Mouse (Mus musculus) brain, adult 2 months (tissue): ENCODE results near the gene Sema3b.

Source experiments
- DNase-seq: peaks from one replicate; pipeline ENCODE4 v3.0.0; 2011; ENCODE audit warnings: low read depth, low spot score

Gene Sema3b

DNA sequence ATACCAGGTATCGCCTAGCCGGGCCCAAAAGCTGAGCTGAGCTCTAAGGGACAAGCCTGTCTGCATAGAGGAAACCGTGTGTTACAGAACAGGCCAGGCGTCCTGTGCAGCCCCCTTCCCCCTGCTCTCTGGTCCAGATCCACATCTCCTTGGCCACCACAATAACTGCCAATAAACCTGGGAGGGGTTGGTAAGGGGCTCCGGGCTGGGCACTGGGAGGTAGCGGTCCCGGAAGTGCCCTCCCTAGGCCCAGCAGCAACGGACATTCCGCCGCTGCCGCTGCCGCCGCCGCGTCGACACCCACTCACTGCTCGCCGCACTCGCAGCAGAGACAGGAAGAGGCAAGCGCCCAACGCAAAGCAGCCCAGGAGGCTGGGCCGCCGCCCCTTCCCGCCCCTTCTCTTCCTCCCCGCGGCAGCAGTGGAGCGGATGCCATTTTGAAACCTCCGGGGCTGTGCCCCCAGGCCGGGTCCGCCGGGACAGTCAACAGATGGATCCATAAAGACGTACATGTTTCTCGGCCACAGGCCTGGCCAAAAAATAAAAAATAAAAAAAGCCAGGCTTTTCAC lies 24.1 kb upstream of the Sema3b start:
- peak; percentile 87 for DNase-seq

DNA sequence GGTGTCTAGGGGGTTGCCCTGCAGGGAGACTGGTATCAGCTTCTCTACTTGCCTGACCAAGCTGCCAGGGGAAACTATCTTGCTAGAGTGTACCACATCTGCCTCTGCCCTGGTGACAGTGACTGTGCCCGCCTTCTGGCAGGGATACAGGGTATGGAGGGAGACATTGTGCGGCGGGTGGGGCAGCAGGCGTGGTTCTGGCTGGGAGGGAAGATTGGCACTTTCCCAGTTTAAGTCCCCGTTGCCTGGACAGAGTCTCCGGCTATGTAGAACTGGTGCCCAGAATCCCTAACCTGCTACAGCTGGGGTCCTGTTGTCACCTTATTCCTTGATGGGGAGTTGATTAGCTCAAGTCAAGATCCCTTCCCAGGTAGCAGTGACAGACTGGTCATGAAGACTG lies 23.4 kb upstream of the Sema3b start:
- peak; percentile 75 for DNase-seq

DNA sequence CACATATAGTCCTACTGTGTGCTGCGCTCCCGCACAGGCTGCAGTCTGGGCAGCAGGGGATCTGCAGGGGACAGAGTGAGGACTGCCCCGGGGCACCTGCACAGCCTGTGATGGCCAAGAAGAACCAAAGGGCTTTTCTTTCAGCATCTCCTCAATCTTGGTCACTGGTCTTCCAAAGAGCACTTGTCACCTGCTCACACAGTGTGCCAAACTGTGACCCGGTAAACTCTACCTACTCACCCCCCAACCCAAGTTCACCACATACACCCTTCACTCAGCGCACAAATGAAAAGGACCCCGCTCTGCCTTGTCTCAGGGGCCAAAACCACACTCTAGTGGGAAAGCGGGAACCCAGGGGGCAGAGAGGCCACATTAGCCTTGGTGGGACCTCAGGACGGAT lies 22.8 kb upstream of the Sema3b start:
- no peak for DNase-seq

DNA sequence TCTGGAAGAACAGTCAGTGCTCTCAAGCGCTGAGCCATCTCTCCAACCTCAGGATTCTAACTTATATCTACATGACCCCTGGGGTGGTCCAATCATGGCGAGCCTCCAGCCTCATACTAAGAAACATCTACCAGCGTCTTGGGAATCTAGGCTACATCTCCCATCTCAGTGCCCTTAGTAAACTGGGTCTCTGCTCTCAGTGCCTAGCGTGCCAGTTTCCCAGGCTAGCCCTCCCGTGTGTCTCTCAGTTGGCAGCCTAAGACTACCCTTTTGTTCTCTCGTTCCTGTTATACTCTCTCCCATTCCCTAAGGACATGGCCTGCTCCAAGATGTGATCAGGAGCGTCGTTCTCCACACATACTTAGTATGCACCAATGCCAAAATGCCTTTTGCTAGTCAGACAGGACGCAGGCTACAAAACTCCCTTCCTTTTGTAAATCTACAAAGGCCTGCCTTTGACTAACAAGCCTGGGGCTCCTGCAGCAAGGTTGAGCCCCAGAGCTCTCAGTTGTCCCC lies 22.3 kb upstream of the Sema3b start:
- DNase-seq, result no peak

DNA sequence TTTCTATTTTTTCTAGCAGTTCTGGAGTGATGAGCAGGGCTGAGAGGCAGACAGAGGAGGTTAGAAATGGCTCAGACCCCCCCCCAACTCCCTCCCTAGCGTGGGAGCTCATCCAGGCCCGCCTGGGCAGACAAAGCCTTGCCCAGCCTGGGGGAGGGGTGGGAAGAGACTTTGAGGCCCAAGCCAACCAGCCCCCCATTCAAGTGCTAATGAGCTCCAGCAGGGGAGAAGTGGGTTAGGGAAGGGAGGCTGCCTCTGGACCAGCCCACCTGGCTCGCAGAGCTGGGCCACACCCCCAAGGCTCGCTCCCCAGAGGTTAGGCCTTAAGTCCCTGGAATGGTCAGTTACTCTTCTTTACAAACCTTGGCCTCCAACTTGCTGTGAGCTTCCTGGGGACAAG lies 21.5 kb upstream of the Sema3b start:
- DNase-seq, result peak; percentile 41

DNA sequence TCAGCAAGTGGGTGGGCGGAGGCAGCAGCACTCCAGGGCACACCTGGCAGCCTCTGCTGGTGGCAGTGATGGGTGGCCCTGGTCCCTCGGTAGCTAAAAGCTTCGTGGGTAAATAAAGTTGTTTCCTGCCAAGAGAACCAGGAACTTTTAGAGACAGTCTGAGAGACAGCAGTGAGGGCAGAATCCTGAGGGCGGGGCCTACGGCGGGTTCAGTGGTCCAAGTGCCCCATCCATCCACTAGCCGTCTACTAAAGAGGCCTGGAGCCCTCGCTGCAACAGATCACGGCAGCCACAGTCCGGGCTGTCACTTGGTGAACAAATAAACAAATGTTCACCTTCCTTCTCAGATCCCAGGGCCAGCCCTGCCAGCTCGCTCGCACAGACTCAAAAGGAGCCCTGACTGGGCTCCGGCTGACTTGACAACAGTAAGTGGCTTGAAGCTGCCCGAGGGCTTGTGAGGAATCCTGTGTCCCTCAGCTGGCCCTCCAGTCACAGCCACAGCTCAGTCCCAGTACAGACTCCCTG lies 20.9 kb upstream of the Sema3b start:
- no peak for DNase-seq

DNA sequence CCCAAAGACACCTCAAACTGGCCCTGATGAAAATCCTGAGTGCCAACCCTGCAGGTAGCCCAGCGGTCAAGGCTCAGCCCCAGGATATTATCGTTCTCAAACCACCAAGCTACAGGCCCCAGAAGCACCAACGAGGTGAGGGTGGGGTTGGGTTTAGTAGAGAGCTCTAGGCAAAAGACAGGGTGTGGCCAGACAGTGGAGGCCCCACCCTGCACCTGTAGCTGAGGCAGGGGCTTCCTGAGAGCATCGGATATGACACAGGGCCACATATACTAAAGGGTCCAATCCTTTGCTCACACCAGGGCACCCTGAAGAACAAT lies 20.3 kb upstream of the Sema3b start:
- DNase-seq, result no peak

DNA sequence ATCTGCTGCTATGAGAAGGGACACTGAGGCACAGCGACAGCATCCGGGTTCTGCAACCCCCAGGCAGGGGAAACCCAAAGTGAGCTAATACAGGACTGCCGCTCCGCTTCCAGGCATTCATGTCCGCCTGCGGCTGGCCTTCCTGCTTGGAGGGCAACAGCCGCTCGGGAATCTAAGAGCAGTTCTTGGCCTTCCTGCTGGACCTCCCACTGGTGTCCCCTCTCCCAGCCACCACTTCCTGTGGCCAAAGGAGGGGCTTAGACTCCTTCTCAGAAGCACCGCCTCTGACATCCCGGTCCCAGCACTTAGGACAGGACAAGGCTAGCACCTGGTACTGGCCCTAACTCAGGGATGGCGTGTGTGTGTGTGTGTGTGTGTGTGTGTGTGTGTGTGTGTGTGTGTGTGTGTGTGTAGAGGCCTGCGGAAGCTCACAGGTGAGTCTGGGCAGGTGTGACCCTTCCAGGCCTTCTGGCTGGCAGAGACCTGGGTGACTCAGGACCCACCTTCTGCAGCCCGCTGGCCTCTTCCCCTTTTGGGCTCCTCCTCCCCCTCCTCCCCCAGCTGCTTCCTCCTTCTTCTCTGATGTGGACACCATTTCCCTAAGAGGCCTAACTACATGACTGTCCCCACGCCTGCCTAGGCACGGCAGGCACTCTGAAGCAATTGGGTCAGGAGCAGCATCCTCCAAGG lies 19.8 kb upstream of the Sema3b start:
- peak; percentile 51 for DNase-seq

DNA sequence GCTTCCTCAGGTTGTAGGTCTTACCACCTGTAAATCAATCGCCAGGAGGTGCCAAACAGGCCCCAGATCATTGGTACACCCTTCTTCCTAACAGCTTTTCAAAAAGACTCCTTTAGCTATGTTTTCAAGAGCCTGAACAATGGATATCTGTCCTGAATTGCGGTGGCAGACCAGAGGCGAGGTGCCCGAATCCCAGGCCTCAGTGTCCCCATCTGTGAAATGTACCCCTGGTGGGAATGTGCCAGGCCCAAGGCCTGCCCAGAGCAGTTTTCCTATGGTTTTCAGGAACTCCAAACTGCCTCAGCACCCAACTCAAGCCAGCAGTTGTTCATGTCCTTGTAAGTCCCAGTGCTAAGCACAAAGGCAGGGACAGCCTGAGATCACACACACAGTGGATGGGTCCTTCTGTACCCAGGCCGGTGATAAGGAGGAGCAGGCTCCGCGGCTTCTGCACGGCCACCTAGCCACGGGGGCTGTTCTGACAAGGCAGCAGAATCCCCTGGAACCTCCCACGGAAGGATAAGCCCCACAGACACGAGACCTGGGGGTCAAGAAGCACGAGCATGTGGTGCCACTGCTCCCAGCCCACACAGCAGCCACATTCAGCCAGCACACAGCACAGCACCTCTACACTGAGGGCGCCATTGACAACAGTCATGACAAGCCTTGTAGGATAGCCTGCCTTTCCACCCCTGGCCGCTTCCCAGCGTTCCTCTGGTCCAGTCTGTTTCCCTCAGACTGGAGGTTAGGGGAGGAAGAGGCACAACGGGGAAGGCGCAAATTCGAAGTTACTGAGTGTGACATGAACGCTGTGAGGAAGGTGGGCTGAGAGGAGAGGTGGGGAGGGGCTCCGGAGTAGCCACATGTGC lies 18.6 kb upstream of the Sema3b start:
- peak; percentile 42 for DNase-seq

DNA sequence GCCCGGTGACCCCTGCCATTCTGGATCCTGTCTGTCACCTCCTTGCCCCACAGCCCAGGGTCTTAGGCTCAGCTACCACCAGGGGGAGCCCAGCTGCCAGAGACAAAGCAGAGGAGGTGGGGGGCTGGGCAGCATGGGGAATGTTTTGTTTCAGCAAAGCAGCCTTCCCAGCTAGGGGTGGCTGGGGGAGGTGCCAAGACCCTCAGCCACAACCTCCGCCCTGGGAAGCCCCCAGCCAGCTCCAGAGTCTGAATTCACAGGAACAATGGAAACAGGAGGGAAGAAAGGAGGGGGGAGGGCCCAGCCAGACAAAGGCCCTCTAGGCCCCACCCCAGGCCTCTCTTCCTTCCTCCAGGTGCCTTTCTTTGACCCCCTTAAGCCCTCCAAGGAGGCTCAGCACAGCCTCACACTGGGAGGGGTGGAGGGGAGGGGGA lies 17.8 kb upstream of the Sema3b start:
- DNase-seq, result peak; percentile 88

DNA sequence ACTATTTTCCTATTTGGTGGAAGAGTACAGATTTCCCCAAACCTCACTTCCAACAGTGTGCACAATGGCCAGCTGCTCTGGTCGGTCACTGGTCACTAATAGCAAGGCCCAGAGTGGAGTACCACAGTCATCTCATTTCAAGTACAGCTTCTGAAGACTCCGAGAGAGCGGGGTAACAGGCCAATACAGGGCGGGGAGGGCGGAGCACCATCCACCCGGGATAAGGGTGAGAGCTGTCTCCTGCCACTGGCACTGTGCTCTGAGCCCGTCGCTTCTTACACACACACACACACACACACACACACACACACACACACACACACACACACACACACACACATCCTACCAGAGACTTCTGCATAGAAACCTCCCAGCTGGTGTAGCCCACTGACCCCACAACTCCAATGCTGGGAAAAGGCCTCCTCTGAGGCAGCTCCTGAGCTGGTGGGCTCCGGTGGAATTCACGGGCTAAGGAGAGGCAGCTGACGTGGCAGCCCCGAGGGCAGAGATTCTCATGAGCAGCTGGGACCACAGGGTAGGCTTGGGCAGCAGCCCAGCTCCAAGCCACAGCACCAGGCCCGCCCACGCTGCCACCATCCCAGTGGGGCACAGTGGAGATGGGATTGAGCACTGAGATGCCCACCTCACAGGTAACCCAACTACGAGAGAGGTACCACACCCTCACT lies 17.3 kb upstream of the Sema3b start:
- no peak for DNase-seq

DNA sequence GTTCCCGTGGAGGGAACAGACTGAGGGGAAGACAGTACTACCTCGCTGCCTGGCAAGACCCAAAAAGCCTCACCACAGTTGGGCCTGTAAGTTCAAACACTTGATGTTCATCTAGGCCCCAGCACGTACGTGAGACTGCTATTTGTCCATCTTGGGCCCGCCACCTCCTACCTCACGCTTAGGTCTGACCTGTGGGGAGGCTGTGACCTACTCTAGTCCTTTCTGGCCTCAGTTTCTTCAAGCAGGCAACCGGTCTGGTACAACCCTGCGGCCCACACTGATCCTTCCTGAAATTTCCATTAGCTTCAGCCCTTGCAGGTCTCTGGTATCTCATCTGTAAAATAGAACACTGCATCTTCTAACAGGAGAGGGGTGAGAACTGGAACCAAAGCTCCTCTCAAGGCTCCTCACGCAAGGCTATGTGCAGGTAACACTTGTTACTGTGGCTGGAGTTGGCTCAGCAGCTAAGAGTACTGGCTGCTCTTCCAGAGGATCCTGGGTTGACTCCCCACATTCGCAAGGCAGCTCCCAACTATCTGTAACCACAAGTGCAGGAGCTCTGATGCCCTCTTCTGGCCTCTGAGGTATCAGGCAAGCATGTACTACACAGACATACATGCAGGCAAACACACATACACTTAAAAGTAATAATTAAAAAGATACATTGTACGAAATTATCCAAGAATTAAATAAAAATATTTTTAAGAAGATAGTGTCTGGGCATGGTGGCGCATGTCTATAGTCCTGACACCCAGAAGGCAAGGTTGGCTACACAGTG lies 16.5 kb upstream of the Sema3b start:
- peak; percentile 61 for DNase-seq

DNA sequence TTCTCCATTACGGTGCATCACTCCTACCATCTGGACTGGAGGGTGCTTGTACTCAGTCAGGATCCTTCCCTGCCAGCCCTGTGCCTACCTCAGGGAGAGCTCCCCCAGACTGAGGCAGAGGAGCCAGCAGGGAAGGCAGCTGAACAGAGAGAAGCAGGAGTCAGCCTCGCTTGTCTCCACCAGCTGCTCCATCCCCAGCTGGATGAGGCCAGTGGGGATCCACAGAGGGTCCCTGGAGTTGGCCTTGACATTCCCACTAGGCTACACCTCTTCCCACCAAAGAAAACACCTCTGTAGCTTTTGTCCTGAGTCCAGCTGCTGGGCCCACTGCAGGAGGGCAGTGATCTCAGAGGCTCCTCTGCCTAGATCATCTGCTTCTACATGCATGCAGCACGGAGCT lies 15.9 kb upstream of the Sema3b start:
- peak; percentile 37 for DNase-seq

DNA sequence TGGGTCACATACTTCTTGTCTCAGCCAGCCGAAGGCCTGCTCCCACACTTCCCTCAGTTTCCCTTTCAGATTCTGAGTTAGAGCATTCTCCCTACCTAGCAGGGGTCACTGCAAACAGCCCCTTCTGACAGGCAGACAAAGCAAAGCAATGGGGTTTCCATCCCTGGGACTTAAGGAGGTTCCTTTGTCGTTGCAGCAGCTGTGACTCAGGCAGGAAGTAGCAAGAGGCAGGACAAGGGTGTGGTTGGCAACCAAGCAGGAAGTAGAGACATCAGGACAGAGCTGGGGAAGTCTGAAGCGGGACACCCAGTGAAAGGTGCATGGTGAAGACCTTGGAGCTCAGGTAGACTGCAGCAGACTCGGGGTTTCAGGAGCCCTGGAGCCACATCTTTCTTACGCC lies 15.5 kb upstream of the Sema3b start:
- DNase-seq, result peak; percentile 30

DNA sequence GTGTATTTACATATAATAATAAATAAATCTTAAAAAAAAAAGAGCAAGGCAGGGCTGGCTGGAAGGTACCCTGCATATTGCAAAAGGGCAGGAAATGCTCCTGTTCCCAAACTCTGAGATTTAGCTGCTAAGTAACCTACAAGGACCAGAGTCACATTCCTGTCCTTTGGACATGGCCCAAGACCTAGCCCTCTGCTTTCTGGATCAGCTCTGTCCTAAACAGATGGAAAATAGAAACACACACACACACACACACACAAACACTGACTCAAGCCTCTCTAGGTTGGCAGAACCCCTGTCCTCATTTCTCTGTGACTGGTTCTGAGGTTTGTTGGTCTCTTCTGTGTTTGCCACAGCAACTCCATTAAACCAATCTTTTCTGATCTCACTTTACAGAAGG lies 11.9 kb upstream of the Sema3b start:
- DNase-seq, result peak; percentile 73

DNA sequence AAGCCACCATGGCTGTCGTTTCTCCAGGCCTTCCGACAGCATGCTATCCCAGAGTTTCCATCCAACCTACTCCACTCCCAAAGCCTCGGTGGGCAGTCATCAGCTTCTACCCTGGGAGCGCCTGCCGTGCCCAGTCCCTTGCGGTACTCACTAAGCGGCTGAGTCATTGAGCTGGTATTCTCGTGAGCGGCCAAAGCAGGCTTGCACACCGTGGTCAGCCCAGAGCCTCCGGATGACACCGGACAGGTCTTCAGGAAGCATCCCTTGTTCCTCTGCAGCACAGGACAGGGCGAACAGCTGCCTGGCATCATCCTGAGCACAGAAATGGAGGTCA lies 10.5 kb upstream of the Sema3b start:
- no peak for DNase-seq

DNA sequence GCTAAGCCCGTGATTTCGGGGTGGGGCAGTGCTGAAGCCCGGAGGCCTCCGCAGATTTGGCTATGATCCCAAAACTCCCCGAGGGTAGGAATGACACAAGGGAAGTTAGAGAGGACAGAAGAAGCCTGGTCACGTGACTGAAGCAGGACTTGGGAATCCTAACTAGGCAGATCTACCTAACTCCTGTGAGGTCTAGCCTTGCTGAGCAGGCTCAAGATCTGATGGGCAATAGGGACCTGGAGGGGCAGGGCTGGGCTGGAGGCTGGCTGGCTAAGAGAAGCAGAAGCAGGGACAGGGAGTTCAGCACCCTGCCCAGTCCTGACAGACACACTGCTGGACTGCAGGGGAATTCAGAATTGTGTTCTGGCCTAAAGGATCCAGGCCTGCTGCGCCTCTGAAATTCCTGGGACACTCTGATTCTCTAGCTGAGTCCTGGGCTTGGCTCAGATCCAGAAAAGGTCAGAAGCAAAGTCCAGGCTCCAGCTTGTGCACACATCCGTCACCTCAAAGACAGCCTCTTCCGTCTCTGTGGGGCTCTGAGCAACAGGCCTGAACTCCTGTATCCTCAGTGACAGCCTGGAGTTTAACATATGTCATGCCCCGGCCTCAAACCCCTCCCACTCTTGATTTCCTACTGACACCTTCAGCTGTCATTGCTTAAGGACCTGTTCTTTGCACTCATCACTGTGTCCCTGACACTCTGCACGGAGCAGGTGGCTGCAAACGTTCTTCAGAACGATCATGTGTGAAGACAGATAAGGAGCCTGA lies 9.9 kb upstream of the Sema3b start:
- peak; percentile 54 for DNase-seq

DNA sequence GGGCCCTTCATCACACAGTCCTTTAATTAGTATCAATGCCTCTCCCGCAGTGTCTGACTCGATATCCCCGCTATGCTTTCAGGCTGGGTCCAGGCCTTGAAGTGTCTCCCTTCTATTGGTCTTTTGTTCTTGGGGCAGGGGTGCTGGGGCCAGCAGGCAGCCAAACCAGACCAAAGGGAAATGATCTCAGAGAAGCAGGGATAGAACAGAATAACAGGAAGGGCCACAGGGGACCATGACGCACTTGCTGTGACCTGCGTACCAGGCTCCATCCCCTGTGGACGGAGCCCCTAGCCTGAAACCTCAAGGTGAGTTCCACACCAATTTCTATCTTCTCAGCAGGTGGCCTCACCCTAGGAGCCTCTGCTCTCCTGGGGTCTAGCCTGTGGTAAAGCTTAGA lies 9.1 kb upstream of the Sema3b start:
- DNase-seq, result no peak

DNA sequence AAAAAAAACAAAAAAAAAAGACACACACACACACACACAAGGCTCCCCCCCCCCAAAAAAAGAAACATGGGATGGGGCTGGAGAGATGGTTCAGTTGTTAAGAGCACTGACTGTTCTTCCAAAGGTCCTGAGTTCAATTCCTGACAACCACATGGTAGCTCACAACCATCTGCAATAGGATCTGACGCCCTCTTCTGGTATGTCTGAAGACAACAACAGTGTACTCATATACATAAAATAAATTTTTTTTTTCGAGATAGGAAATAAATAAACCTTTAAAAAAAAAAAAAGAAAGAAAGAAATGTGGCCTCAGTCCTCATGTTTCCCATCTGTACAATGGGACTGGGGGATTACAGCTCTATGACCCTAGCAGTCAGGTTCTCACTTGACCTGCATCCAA lies 8.4 kb upstream of the Sema3b start:
- DNase-seq, result no peak

DNA sequence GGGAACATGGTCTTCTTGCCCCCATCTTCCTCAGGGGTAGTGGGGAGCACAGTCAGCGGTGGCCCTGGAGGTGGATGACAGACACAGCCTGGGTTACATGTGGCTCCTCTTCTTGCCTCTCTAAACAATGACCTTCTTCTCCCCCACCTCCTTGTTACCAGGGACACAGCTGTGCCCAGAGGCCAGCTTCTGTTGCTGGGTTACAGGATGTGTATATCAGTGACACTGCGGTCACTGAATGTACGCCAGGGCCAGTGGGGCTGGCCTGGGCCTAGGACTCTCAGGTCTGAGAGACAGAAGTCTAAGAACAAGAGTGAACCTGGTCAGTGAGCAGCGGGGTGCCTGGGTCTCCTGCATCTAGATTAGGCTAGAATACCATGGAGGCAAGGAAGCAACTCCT lies 6.0 kb upstream of the Sema3b start:
- DNase-seq, result peak; percentile 68
